In the genomic region with DNA sequence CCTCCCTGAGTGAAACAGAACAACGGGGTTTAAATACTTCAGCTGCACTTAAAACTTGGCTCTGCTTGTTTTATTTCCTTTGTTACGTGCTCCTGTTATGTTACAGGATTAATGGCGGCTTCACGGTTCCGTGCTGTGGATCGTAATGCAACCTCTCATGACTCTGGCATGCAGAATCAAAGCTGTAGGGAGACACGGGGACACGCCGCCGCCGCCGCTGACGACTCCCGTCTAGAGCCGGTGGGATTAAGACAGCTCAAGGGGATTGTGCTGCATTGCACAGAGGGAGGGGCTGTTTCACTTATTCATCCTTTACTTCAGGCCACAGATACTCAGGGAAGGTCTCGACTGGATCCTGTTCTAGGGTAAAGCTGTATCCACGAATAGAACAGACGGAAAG, we compare ENCODE assay signal across 16 mouse cellular contexts. TPM values are rescaled to one million over a fixed set of nuclear protein-coding genes. Genes with fewer than 3 reads are reported as not detected.
DNase-seq lines count a peak whose midpoint lies in the region; ATAC-seq and TF ChIP-seq lines count a peak whose summit lies in the region.
"Had no signal": no experiment of that assay in that cellular context is flagged by ENCODE, and none has a peak within 500 bp of the region (broad histone marks: within the 10 kb centered on the region; RNA-seq: fewer than 3 reads in every experiment).

No protein-coding gene starts in this region.

- H3K9ac ChIP-seq in ES-E14 (ENCODE audit: insufficient read depth, low read depth, low read length, poor library complexity, severe bottlenecking), result no peak overlapping the region
- H3K9ac ChIP-seq in limb, embryonic 14.5 days (ENCODE audit: low read depth, low read length, severe bottlenecking), result no peak overlapping the region
- no peak overlapping the region; the same call in 1 of the 2 replicates for H3K9ac ChIP-seq in midbrain, postnatal 0 days (replicated peaks; ENCODE audit: low read length, poor library complexity, severe bottlenecking)
- H3K9ac ChIP-seq: forebrain, embryonic 13.5 days; hindbrain, embryonic 14.5 days; lung, embryonic 15.5 days had no signal

- no peaks in the 10 kb centered on the region for H3K27me3 ChIP-seq in E14TG2a.4 (ENCODE audit: insufficient read depth, low read length)
- no peaks in the 10 kb centered on the region for H3K27me3 ChIP-seq in limb, embryonic 14.5 days (ENCODE audit: control insufficient read depth, insufficient read depth, low read length)
- H3K27me3 ChIP-seq in midbrain, postnatal 0 days (ENCODE audit: insufficient read depth, low read length), result no peaks in the 10 kb centered on the region
- H3K27me3 ChIP-seq: forebrain, embryonic 13.5 days; lung, embryonic 15.5 days had no signal

- no peak for TF ChIP-seq CTCF in E14TG2a.4 (conservative IDR thresholded peaks at IDR 0.05; ENCODE audit: low read length)
- TF ChIP-seq CTCF in midbrain, postnatal 0 days (IDR thresholded peaks at IDR 0.05), result no peak

- no peak overlapping the region for H3K27ac ChIP-seq in ES-E14 (ENCODE audit: insufficient read depth, low read depth, low read length, poor library complexity, severe bottlenecking)
- H3K27ac ChIP-seq in limb, embryonic 14.5 days (replicated peaks; ENCODE audit: low read depth, low read length), result no peak overlapping the region
- H3K27ac ChIP-seq in midbrain, postnatal 0 days (ENCODE audit: low read depth, low read length), result no peak overlapping the region
- H3K27ac ChIP-seq: forebrain, embryonic 13.5 days; hindbrain, embryonic 14.5 days; left cerebral cortex, adult 2 months; lung, embryonic 15.5 days had no signal

- peaks cover 11% of the 10 kb centered on the region; the same call in 1 of the 2 replicates for H3K36me3 ChIP-seq in E14TG2a.4 (ENCODE audit: insufficient read depth, low read length)
- H3K36me3 ChIP-seq in ES-E14 (ENCODE audit: control insufficient read depth, insufficient read depth, low read length, poor library complexity, severe bottlenecking), result peaks cover 5% of the 10 kb centered on the region; the same call in 1 of the 2 replicates
- H3K36me3 ChIP-seq in limb, embryonic 14.5 days (ENCODE audit: control insufficient read depth, insufficient read depth, low read length), result no peaks in the 10 kb centered on the region
- H3K36me3 ChIP-seq in midbrain, postnatal 0 days (ENCODE audit: insufficient read depth, low read length), result no peaks in the 10 kb centered on the region
- H3K36me3 ChIP-seq: lung, embryonic 15.5 days had no signal

- in situ Hi-C loops in ES-E14 (cut with MboI; ENCODE audit: low sequenced_read_pairs in 2 of 2, unreplicated experiment in 2 of 2), result no loop called here

- no peak for DNase-seq in ES-E14 (ENCODE audit: low read depth, low spot score)
- DNase-seq in limb, embryonic 14.5 days (ENCODE audit: low spot score), result no peak
- no peak for DNase-seq in midbrain, postnatal 0 days (ENCODE audit: low spot score)
- no peak for DNase-seq in layer of hippocampus, postnatal 25 days (ENCODE audit: extremely low spot score in 1 of 2, low spot score in 1 of 2)
- no peak for DNase-seq in adrenal gland, postnatal 10 days
- DNase-seq in heart, adult 11 months, result no peak
- DNase-seq: cerebellum, postnatal 25 days; gastrocnemius, postnatal 10 days; kidney, adult 8-10 months; thymus, postnatal 14 days had no signal

- WGBS in limb, embryonic 14.5 days, result 67% methylated on average over 18 of the region's 18 CpGs
- 33% methylated on average over 18 of the region's 18 CpGs for WGBS in midbrain, postnatal 0 days

- TF ChIP-seq POLR2A in limb, embryonic 14.5 days (IDR thresholded peaks at IDR 0.05; ENCODE audit: borderline replicate concordance, extremely low read depth, insufficient read depth, insufficient read length), result no peak

- peak; percentile 53; the same call in 1 of the 2 replicates for ATAC-seq in limb, embryonic 14.5 days (ENCODE audit: low FRiP score, low read depth)
- ATAC-seq in midbrain, postnatal 0 days (ENCODE audit: low FRiP score), result peak; percentile 63; the same call in 1 of the 2 replicates
- ATAC-seq: activated CD4-positive, CD25-positive, alpha-beta regulatory T cell, adult 4 months; forebrain, embryonic 13.5 days had no signal

- 0 out of 2 replicates have a peak overlapping the region, but pooled peaks have one; percentile 17 for H3K4me2 ChIP-seq in limb, embryonic 14.5 days (replicated peaks; ENCODE audit: low read depth, low read length, severe bottlenecking)
- H3K4me2 ChIP-seq in midbrain, postnatal 0 days (ENCODE audit: low read depth, low read length, poor library complexity, severe bottlenecking), result peak overlapping the region; percentile 40
- H3K4me2 ChIP-seq: forebrain, embryonic 13.5 days; hindbrain, embryonic 14.5 days; lung, embryonic 15.5 days had no signal

- H3K4me1 ChIP-seq in E14TG2a.4 (replicated peaks; ENCODE audit: low read depth, low read length) (peaks cover 33% of the 10 kb centered on the region), ES-E14 (ENCODE audit: control insufficient read depth in 2 of 2, insufficient read depth in 2 of 2, low read length in 2 of 2, poor library complexity in 1 of 2) (peaks cover 0 to 12% of the 10 kb centered on the region in 2 experiments; a peak in 1 of 4 replicates)
- no peaks in the 10 kb centered on the region for H3K4me1 ChIP-seq in limb, embryonic 14.5 days (ENCODE audit: control insufficient read depth, insufficient read depth, low read length)
- H3K4me1 ChIP-seq in midbrain, postnatal 0 days (ENCODE audit: insufficient read depth, low read length), result no peaks in the 10 kb centered on the region
- H3K4me1 ChIP-seq: forebrain, embryonic 13.5 days; lung, embryonic 15.5 days had no signal

- no peaks in the 10 kb centered on the region for H3K9me3 ChIP-seq in E14TG2a.4 (ENCODE audit: low read length)
- no peaks in the 10 kb centered on the region for H3K9me3 ChIP-seq in ES-E14 (ENCODE audit: control insufficient read depth, insufficient read depth, low read depth, low read length)
- no peaks in the 10 kb centered on the region for H3K9me3 ChIP-seq in limb, embryonic 14.5 days (ENCODE audit: control insufficient read depth, low read length)
- no peaks in the 10 kb centered on the region for H3K9me3 ChIP-seq in midbrain, postnatal 0 days (ENCODE audit: low read length)
- H3K9me3 ChIP-seq: forebrain, embryonic 13.5 days; lung, embryonic 15.5 days had no signal

- H3K4me3 ChIP-seq in E14TG2a.4 (replicated peaks; ENCODE audit: low read length), result peak overlapping the region; percentile 37; the same call in 1 of the 2 replicates
- peak overlapping the region; percentile 32 to 42; a peak in 3 of 4 replicates for H3K4me3 ChIP-seq in ES-E14 (ENCODE audit: insufficient read depth in 1 of 2, low read depth in 1 of 2, low read length in 2 of 2, poor library complexity in 1 of 2, severe bottlenecking in 1 of 2)
- H3K4me3 ChIP-seq in limb, embryonic 14.5 days (replicated peaks; ENCODE audit: low read length), result 0 out of 2 replicates have a peak overlapping the region, but pooled peaks have one; percentile 8
- H3K4me3 ChIP-seq in midbrain, postnatal 0 days (ENCODE audit: low read depth, low read length), result peak overlapping the region; percentile 22; the same call in 1 of the 2 replicates
- H3K4me3 ChIP-seq: forebrain, embryonic 13.5 days; left cerebral cortex, adult 2 months; lung, embryonic 15.5 days had no signal

TF ChIP-seq in ES-E14, 5 proteins besides CTCF, POLR2A, EP300 and RAD21:
- TF ChIP-seq HCFC1 (IDR thresholded peaks at IDR 0.05; ENCODE audit: borderline replicate concordance, insufficient read depth, low read length) (no peak), MAFK (IDR thresholded peaks at IDR 0.05; ENCODE audit: insufficient read depth, low read depth, low read length) (no peak), CHD2 (IDR thresholded peaks at IDR 0.05; ENCODE audit: low read depth, low read length) (no peak)

RNA-seq across cellular contexts. Expression of a gene that starts 43.8 kb away (rescaled TPM):
- 32.2 and 52.2 TPM in 2 replicates for total RNA-seq in ES-E14 (2012; rRNA removed)
- 35.2 and 59.3 TPM in 2 replicates for polyA plus RNA-seq in limb, embryonic 14.5 days (2012; rRNA removed)
- polyA plus RNA-seq in limb, embryonic 14.5 days (2014; fragmentation: Nextera tagmentation; extraction: Ambion mirVana), result 152 TPM in 2 replicates
- total RNA-seq in midbrain, postnatal 0 days (2014; rRNA removed), result 23.9 and 34.0 TPM in 2 replicates
- 146 and 151 TPM in 2 replicates for polyA plus RNA-seq in midbrain, postnatal 0 days (2015; fragmentation: Nextera tagmentation; extraction: Ambion mirVana)
- 100 to 1,000 TPM; 104 to 116 TPM for total RNA-seq in layer of hippocampus, postnatal 25 days (2021)
- 10 to 100 TPM; 53.9 to 61.9 TPM for total RNA-seq in adrenal gland, postnatal 10 days (2021)
